Mouse (Mus musculus): ENCODE measurements around the gene Kif3a. TPM values are rescaled to one million over a fixed set of nuclear protein-coding genes. Genes with fewer than 3 reads are reported as not detected.

Kif3a gene
- polyA plus RNA-seq, 1 experiment from 2014 or later: 65.7 TPM

- Histone ChIP-seq H3K9ac (no peak overlapping the region), H3K27me3 (no peaks in the 10 kb centered on the region), H3K36me3 (peaks cover 16% of the 10 kb centered on the region; the same call in 1 of the 2 replicates), H3K4me1 (no peaks in the 10 kb centered on the region), H3K9me3 (no peaks in the 10 kb centered on the region), H3K4me3 (no peak overlapping the region), H3K4me2 (no peak overlapping the region), H3K27ac (no peak overlapping the region)
- 43% methylated on average over 15 of the region's 15 CpGs for WGBS
- no peak for ATAC-seq (ENCODE audit: borderline replicate concordance, extremely low read depth, low FRiP score, low TSS enrichment)
Measured at GRCm38 (mm10) chr11:53590368-53590768, 23.2 kb downstream of the Kif3a start.

DNA sequence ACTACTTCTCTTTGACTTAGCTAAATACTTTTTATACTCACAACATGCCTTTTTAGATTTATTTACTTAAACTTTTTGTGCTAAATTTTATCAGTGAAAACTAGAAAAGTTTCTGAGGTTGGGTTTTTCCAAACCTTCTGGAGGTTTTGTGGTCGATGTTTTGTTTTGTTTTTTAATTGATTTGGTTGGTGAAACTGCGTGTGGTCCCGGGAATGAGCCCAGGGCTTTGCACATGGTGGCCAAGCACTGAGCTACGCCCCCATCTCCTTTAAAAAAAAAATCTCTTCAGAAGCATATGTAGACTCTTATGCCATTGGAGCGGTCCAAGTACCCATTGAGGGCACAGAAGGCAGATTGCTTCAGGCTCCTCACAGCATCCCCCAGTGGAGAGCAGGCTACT lies 23.9 kb downstream of the Kif3a start:
- Histone ChIP-seq H3K27me3 (no peaks in the 10 kb centered on the region), H3K9me3 (no peaks in the 10 kb centered on the region), H3K4me2 (no peak overlapping the region), H3K27ac (no peak overlapping the region), H3K4me1 (no peaks in the 10 kb centered on the region), H3K36me3 (peaks cover 15% of the 10 kb centered on the region; the same call in 1 of the 2 replicates), H3K4me3 (no peak overlapping the region), H3K9ac (no peak overlapping the region)
- no peak for ATAC-seq (ENCODE audit: borderline replicate concordance, extremely low read depth, low FRiP score, low TSS enrichment)
- 88% methylated on average over 5 of the region's 5 CpGs for WGBS

DNA sequence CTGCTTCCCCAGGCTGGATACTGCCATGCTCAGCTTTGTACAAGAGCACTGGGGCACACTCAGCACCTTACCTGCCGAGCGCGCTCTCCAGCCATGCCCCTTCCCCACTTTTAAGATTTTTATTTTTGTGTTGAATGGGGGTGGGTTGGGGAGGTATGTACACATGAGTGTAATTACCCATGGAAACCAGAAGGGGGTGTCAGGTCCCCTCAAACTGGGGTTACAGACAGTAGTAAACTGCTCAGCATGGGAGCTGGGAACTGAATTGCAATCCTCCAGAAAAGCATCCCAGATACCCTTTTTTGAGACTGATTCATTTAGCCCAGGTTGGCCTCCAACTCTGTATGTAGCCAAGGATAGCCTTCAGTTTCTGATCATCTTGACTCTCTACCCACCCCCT lies 37.8 kb downstream of the Kif3a start:
- Histone ChIP-seq H3K4me2 (no peak overlapping the region), H3K27me3 (no peaks in the 10 kb centered on the region), H3K4me3 (no peak overlapping the region), H3K27ac (no peak overlapping the region), H3K9ac (no peak overlapping the region), H3K36me3 (0 out of 2 replicates have a peak, but pooled peaks cover 1% of the 10 kb centered on the region), H3K4me1 (no peaks in the 10 kb centered on the region; the same call in 1 of the 2 replicates), H3K9me3 (no peaks in the 10 kb centered on the region)
- no peak for ATAC-seq (ENCODE audit: borderline replicate concordance, extremely low read depth, low FRiP score, low TSS enrichment)
- WGBS: 91% methylated on average over 3 of the region's 3 CpGs

- no peak overlapping the region for H3K4me3 ChIP-seq
- no peak for ATAC-seq (ENCODE audit: borderline replicate concordance, extremely low read depth, low FRiP score, low TSS enrichment)
- H3K27ac ChIP-seq: no peak overlapping the region
- H3K9ac ChIP-seq: no peak overlapping the region
- 6% methylated on average over 12 of the region's 12 CpGs for WGBS
- no peaks in the 10 kb centered on the region for H3K36me3 ChIP-seq
- no peak overlapping the region for H3K4me2 ChIP-seq
- H3K9me3 ChIP-seq: no peaks in the 10 kb centered on the region
- no peaks in the 10 kb centered on the region; the same call in 1 of the 2 replicates for H3K4me1 ChIP-seq
- no peaks in the 10 kb centered on the region for H3K27me3 ChIP-seq
Measured at GRCm38 (mm10) chr11:53605609-53606008, 38.4 kb downstream of the Kif3a start.

DNA sequence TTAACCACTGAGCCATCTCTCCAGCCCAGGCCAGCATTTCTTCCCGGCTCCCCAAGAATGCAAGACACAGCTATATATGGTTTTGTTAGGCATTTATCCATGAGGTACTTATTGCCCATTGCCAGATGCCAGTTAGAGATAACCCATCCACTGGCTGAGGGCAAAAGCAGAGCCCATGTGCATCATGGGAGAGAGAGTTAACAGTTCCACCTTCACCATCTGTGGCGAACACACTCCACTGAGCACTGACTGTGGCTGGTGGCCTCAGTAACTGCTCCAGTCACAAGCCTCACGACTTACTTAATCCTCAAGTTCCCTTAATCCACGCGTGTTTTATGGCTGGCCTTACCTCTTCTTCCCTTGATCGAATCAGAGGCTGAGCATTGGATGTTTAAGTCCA lies 42.1 kb downstream of the Kif3a start:
- Histone ChIP-seq H3K27ac (no peak overlapping the region), H3K4me1 (no peaks in the 10 kb centered on the region; the same call in 1 of the 2 replicates), H3K36me3 (no peaks in the 10 kb centered on the region), H3K9me3 (no peaks in the 10 kb centered on the region), H3K4me2 (no peak overlapping the region), H3K9ac (no peak overlapping the region), H3K4me3 (no peak overlapping the region), H3K27me3 (no peaks in the 10 kb centered on the region)
- WGBS: 79% methylated on average over 6 of the region's 6 CpGs
- no peak for ATAC-seq (ENCODE audit: borderline replicate concordance, extremely low read depth, low FRiP score, low TSS enrichment)

DNA sequence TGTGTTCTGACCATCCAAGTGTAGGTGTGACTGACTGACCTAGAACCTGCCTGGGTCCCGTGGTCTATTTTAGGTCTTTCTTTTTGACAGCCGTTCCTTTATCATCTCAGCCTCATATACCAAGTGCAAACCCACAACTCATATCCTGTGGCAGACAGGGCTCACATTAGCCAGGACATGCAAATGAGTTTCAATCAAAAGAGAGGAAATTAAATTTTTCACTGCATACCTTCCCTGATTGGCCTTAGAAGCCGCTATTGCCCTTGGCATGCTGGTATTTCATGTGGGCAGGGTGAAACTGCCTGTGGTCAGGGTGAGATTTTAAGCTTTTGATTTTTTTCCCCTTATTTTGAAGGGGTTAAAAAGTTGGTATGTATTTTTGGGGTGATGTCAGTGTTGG lies 42.5 kb downstream of the Kif3a start:
- Histone ChIP-seq H3K4me3 (no peak overlapping the region), H3K9me3 (no peaks in the 10 kb centered on the region), H3K4me1 (no peaks in the 10 kb centered on the region; the same call in 1 of the 2 replicates), H3K36me3 (no peaks in the 10 kb centered on the region), H3K9ac (no peak overlapping the region), H3K4me2 (no peak overlapping the region), H3K27ac (no peak overlapping the region), H3K27me3 (no peaks in the 10 kb centered on the region)
- no peak for ATAC-seq (ENCODE audit: borderline replicate concordance, extremely low read depth, low FRiP score, low TSS enrichment)
- 69% methylated on average over 3 of the region's 3 CpGs for WGBS

GRCm38 (mm10) chr11:53615172-53615571 lies 48.0 kb downstream of the Kif3a start:
- ATAC-seq (ENCODE audit: borderline replicate concordance, extremely low read depth, low FRiP score, low TSS enrichment): no peak
- 53% methylated on average over 6 of the region's 6 CpGs for WGBS

DNA sequence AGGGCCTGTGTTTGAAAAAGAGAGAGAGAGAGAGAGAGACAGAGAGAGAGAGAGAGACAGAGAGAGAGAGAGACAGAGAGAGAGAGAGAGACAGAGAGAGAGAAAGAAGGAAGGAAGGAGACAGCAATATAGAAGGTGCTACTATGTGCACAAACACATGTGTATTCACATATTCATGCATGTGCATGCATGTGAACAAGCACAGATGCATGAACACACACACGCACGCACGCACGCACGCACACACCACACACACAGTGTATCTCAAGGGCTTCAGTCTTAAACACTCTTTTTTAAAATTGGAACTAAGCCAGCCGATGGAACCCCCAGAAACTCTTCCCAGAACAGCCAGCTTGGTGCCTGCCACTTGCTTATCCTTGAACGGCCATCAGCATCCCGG lies 48.4 kb downstream of the Kif3a start:
- no peaks in the 10 kb centered on the region for H3K9me3 ChIP-seq
- H3K4me2 ChIP-seq: no peak overlapping the region
- no peak overlapping the region for H3K27ac ChIP-seq
- ATAC-seq (ENCODE audit: borderline replicate concordance, extremely low read depth, low FRiP score, low TSS enrichment): no peak
- no peaks in the 10 kb centered on the region for H3K27me3 ChIP-seq
- no peaks in the 10 kb centered on the region for H3K4me1 ChIP-seq
- no peaks in the 10 kb centered on the region for H3K36me3 ChIP-seq
- 88% methylated on average over 8 of the region's 8 CpGs for WGBS
- no peak overlapping the region for H3K4me3 ChIP-seq
- no peak overlapping the region for H3K9ac ChIP-seq

More at GRCm38 (mm10) chr11:53615172-53615571, 48.0 kb downstream of the Kif3a start:
- Histone ChIP-seq H3K4me3 (no peak overlapping the region), H3K9me3 (no peaks in the 10 kb centered on the region), H3K9ac (no peak overlapping the region), H3K4me1 (no peaks in the 10 kb centered on the region), H3K27me3 (no peaks in the 10 kb centered on the region), H3K36me3 (no peaks in the 10 kb centered on the region), H3K4me2 (no peak overlapping the region), H3K27ac (no peak overlapping the region)

GRCm38 (mm10) chr11:53616748-53617558 lies 49.8 kb downstream of the Kif3a start:
- no peak overlapping the region for H3K9ac ChIP-seq
- H3K4me1 ChIP-seq: no peaks in the 10 kb centered on the region
- H3K27me3 ChIP-seq: no peaks in the 10 kb centered on the region
- no peak for ATAC-seq (ENCODE audit: borderline replicate concordance, extremely low read depth, low FRiP score, low TSS enrichment)
- H3K9me3 ChIP-seq: no peaks in the 10 kb centered on the region
- WGBS: 54% methylated on average over 8 of the region's 8 CpGs
- H3K36me3 ChIP-seq: no peaks in the 10 kb centered on the region
- H3K4me3 ChIP-seq: no peak overlapping the region
- H3K4me2 ChIP-seq: no peak overlapping the region
- H3K27ac ChIP-seq: no peak overlapping the region

DNA sequence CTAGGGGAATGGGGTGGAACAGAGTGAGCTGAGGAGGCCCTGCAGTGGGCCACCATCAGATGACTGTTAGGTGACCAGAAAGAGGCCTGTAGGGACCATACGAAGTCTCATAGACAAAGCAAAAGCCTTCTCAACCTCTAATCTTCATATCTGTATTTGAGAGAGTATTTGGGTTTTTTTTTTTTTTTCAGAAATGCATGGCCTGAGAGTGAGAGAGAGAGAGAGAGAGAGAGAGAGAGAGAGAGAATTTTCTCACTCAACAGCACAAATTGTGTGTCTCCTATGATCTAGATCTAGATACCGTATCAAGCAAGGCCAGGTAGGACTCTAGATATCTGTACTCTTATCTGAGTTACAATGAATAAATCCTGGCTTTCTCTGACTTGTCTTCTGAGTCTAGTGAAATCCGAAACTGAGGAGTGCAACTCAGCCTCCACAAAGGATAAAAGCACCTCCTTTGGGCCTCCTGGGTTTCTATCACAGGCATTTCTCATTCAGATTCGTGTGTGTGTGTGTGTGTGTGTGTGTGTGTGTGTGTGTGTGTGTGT lies 50.5 kb downstream of the Kif3a start:
- Histone ChIP-seq H3K4me2 (no peak overlapping the region), H3K27ac (no peak overlapping the region), H3K4me3 (no peak overlapping the region), H3K4me1 (no peaks in the 10 kb centered on the region), H3K27me3 (no peaks in the 10 kb centered on the region), H3K9ac (no peak overlapping the region), H3K36me3 (no peaks in the 10 kb centered on the region), H3K9me3 (no peaks in the 10 kb centered on the region)
- ATAC-seq (ENCODE audit: borderline replicate concordance, extremely low read depth, low FRiP score, low TSS enrichment): no peak
- 61% methylated on average over 4 of the region's 4 CpGs for WGBS

DNA sequence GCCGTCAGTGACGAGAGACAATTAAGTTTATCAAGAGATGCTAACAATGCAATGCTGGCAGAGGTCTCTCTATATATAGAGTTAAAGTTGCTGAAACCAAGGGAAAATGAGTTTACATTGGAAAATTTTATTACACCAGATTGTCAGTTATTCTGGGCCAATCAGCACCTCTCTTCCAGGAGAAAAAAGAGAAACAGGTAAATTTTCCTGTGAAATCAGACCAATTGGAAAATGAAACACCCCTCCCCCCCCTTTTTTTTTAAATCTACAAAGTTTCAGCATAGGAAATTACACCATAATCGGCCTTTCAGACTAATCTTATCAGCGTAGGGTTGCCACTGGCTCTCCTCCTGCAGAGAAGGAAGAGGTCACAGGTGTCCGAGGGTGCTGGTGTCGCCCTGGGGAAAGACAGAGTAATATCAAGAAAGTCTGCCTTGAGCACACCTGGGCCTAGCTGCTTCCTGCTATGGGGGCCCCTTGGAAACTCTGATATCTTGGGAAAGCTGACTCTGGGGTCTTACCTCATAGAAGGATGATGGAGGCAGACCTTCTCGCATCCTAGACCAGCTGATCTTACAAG lies 51.5 kb downstream of the Kif3a start, which contains the start of gene Il4:
Il4 (minus strand) TSS at position 51 of the 580 bp plus-strand sequence.
- Histone ChIP-seq H3K9me3 (no peaks in the 10 kb centered on the region), H3K9ac (no peak within 1 kb of the TSS), H3K4me2 (no peak within 1 kb of the TSS), H3K4me1 (no peaks in the 10 kb centered on the region), H3K36me3 (no peaks in the 10 kb centered on the region), H3K4me3 (no peak within 1 kb of the TSS), H3K27me3 (no peaks in the 10 kb centered on the region), H3K27ac (no peak within 1 kb of the TSS)
- ATAC-seq (ENCODE audit: borderline replicate concordance, extremely low read depth, low FRiP score, low TSS enrichment): no peak
- 66% methylated on average over 7 of the region's 7 CpGs for WGBS

DNA sequence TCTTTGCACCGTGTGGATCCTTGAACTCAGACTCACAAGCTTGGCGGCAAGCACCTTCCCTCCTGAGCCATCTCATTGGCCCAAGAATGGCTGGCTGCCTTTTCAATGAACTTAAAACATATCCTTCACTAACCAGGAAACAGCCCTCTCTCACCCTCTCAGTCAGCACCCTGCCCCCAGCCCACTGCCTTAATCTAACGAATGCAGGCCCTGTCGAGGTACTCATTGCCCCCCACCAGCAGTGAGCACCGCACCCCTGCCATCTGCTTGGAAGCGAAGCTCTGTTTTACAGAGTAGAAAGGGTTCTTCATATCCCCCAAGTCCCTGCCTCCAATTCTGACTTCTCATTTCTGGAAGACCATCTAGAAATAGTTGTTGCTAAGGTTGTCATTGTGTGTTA lies 52.2 kb downstream of the Kif3a start:
- H3K4me1 ChIP-seq: no peaks in the 10 kb centered on the region
- H3K9me3 ChIP-seq: no peaks in the 10 kb centered on the region
- no peaks in the 10 kb centered on the region for H3K27me3 ChIP-seq
- WGBS: 57% methylated on average over 6 of the region's 6 CpGs
- no peak overlapping the region for H3K9ac ChIP-seq
- no peak overlapping the region for H3K4me3 ChIP-seq
- no peak for ATAC-seq (ENCODE audit: borderline replicate concordance, extremely low read depth, low FRiP score, low TSS enrichment)
- no peak overlapping the region for H3K4me2 ChIP-seq
- no peak overlapping the region for H3K27ac ChIP-seq
- H3K36me3 ChIP-seq: no peaks in the 10 kb centered on the region
